Mouse (Mus musculus) kidney, postnatal 0 days (tissue): ENCODE data around the gene Lgals8. TPM values are rescaled to one million over a fixed set of nuclear protein-coding genes. Genes with fewer than 3 reads are reported as not detected.
A peak's percentile ranks its signal among the peaks of the same experiment; 100 is the strongest.

Experiments
- ATAC-seq: fragments of 200-750 bp; cut with Nextera tagmentation; replicated peaks from 2 replicates; pipeline ENCODE4 v1.8.0; 2017; ENCODE audit warnings: low read depth, moderate number of reproducible peaks, moderate TSS enrichment, moderate library complexity; ENCODE audit not compliant: low FRiP score
- DNase-seq: peaks from one replicate; pipeline ENCODE4 v3.0.0-alpha.2; 2016; ENCODE audit warnings: low spot score
- H3K27ac ChIP-seq: fragments of 300-500 bp; sonication (generic); 2 replicates; pipeline ENCODE4 v1.5.1; 2014; ENCODE audit warnings: mild to moderate bottlenecking
- H3K27me3 ChIP-seq: fragments of 300-500 bp; sonication (generic); 2 replicates; pipeline ENCODE4 v1.6.1; 2014; ENCODE audit warnings: low read length, mixed read lengths; ENCODE audit not compliant: insufficient read depth
- H3K36me3 ChIP-seq: fragments of 300-500 bp; sonication (generic); 2 replicates; pipeline ENCODE4 v1.6.1; 2014; ENCODE audit warnings: low read length, mixed read lengths; ENCODE audit not compliant: insufficient read depth
- H3K4me1 ChIP-seq: fragments of 300-500 bp; sonication (generic); replicated peaks from 2 replicates; pipeline ENCODE4 v1.6.1; 2014; ENCODE audit warnings: antibody characterized with exemption, low read length, mixed read lengths; ENCODE audit not compliant: insufficient read depth
- H3K4me2 ChIP-seq: fragments of 300-500 bp; sonication (generic); 2 replicates; pipeline ENCODE4 v1.6.1; 2014; ENCODE audit warnings: mild to moderate bottlenecking, low read length, moderate library complexity, mixed read lengths
- H3K4me3 ChIP-seq: fragments of 300-500 bp; sonication (generic); replicated peaks from 2 replicates; pipeline ENCODE4 v1.5.1; 2014; ENCODE audit warnings: low read depth, low read length
- H3K9ac ChIP-seq: fragments of 300-500 bp; sonication (generic); 2 replicates; pipeline ENCODE4 v1.6.1; 2014; ENCODE audit warnings: low read depth, low read length
- H3K9me3 ChIP-seq: fragments of 300-500 bp; sonication (generic); replicated peaks from 2 replicates; pipeline ENCODE4 v1.6.1; 2016; ENCODE audit warnings: low read length, inconsistent platforms, mixed read lengths
- CTCF ChIP-seq: IDR thresholded peaks from 2 replicates; pipeline ENCODE4 v1.5.1; 2016; ENCODE audit warnings: antibody characterized with exemption, low read depth, mild to moderate bottlenecking, moderate library complexity
- WGBS: fragments of 180-500 bp; shearing (Covaris S2); extraction: QIAGEN DNeasy Blood & Tissue Kit; methylation state at CpG from one replicate; pipeline ENCODE4 v1.1.7; 2014; 5-methylcytosine and 5-hydroxymethylcytosine counted together
- polyA plus RNA-seq: library from polyadenylated mRNA; unstranded; fragments of >200 nt; fragmentation: Nextera tagmentation; extraction: Ambion mirVana; gene quantifications from 2 replicates; pipeline ENCODE4 v1.2.1, GENCODE M21; 2015

The Lgals8 gene
- polyA plus RNA-seq, 1 experiment from 2014 or later: 30.0 TPM

GRCm38 (mm10) chr13:12412016-12412415 is 52.7 kb downstream of the Lgals8 start:
- Histone ChIP-seq H3K4me1 (no peaks in the 10 kb centered on the region), H3K27me3 (no peaks in the 10 kb centered on the region), H3K27ac (no peak overlapping the region), H3K9ac (no peak overlapping the region), H3K4me3 (no peak overlapping the region), H3K9me3 (no peaks in the 10 kb centered on the region), H3K36me3 (peaks cover 39% of the 10 kb centered on the region), H3K4me2 (no peak overlapping the region)
- no peak for TF ChIP-seq CTCF
- WGBS: 82% methylated on average over 8 of the region's 8 CpGs
- no peak for ATAC-seq
- no peak for DNase-seq

GRCm38 (mm10) chr13:12408343-12409066 is 56.2 kb downstream of the Lgals8 start:
- H3K27me3 ChIP-seq: no peaks in the 10 kb centered on the region
- H3K4me1 ChIP-seq: no peaks in the 10 kb centered on the region
- H3K36me3 ChIP-seq: peaks cover 24% of the 10 kb centered on the region
- H3K9ac ChIP-seq: no peak overlapping the region
- ATAC-seq: no peak
- no peak overlapping the region for H3K27ac ChIP-seq
- H3K4me3 ChIP-seq: no peak overlapping the region
- no peak for TF ChIP-seq CTCF
- 92% methylated on average over 9 of the region's 9 CpGs for WGBS
- DNase-seq: no peak
- H3K4me2 ChIP-seq: no peak overlapping the region
- no peaks in the 10 kb centered on the region for H3K9me3 ChIP-seq

GRCm38 (mm10) chr13:12395571-12395970 is 69.2 kb downstream of the Lgals8 start:
- H3K36me3 ChIP-seq: peaks cover 3% of the 10 kb centered on the region; the same call in 1 of the 2 replicates
- H3K27me3 ChIP-seq: no peaks in the 10 kb centered on the region
- DNase-seq (peak; percentile 26), ATAC-seq (peak; percentile 6; the same call in 1 of the 2 replicates)
- no peaks in the 10 kb centered on the region for H3K4me1 ChIP-seq
- no peaks in the 10 kb centered on the region for H3K9me3 ChIP-seq
- WGBS: under 1% methylated on average over 23 of the region's 23 CpGs
- H3K9ac ChIP-seq: peak overlapping the region; percentile 65
- H3K27ac ChIP-seq: no peak overlapping the region
- peak overlapping the region; percentile 90 for H3K4me3 ChIP-seq
- TF ChIP-seq CTCF: no peak
- peak overlapping the region; percentile 84 for H3K4me2 ChIP-seq

- H3K36me3 ChIP-seq: peaks cover under 1% of the 10 kb centered on the region; the same call in 1 of the 2 replicates
- under 1% methylated on average over 43 of the region's 43 CpGs for WGBS
- H3K4me1 ChIP-seq: no peaks in the 10 kb centered on the region
- H3K4me2 ChIP-seq: peak within 1 kb of the TSS; percentile 84
- no peaks in the 10 kb centered on the region for H3K27me3 ChIP-seq
- no peaks in the 10 kb centered on the region for H3K9me3 ChIP-seq
- no peak for TF ChIP-seq CTCF
- peak within 1 kb of the TSS; percentile 90 for H3K4me3 ChIP-seq
- ATAC-seq: peak; percentile 97
- H3K27ac ChIP-seq: no peak within 1 kb of the TSS
- peak within 1 kb of the TSS; percentile 65 for H3K9ac ChIP-seq
- DNase-seq: peak; percentile 100
Observed at GRCm38 (mm10) chr13:12394609-12395505, 69.9 kb downstream of the Lgals8 start, which contains the start of gene Heatr1. TSS of gene Heatr1 (plus strand) at chr13:12395027.

Other genes with a start within 250 kb of the Lgals8 start
- 8.7 and 9.2 TPM in 2 replicates for gene Mtr, start 206.8 kb downstream of the Lgals8 start, polyA plus RNA-seq
- gene Actn2, start 124.2 kb downstream of the Lgals8 start, polyA plus RNA-seq: 3.1 and 3.5 TPM in 2 replicates
- 9.6 and 9.8 TPM in 2 replicates for gene Heatr1, start 69.9 kb downstream of the Lgals8 start, polyA plus RNA-seq
- gene Edaradd, start 55.5 kb upstream of the Lgals8 start, polyA plus RNA-seq: 1.6 and 1.9 TPM in 2 replicates
- gene Ero1lb, start 100.9 kb upstream of the Lgals8 start, polyA plus RNA-seq: 6.1 and 6.9 TPM in 2 replicates